Mouse (Mus musculus): Measurements from ENCODE around the gene Emx1.
"Not testable (repeated sequence)": the region's sequence is repeated elsewhere in the genome, so short reads cannot be mapped to it uniquely, and the experiment has no call there.

Emx1 gene
- long read RNA-seq, experiment 1 = 0 reads
- long read RNA-seq, experiment 2 = 0 reads

DNA sequence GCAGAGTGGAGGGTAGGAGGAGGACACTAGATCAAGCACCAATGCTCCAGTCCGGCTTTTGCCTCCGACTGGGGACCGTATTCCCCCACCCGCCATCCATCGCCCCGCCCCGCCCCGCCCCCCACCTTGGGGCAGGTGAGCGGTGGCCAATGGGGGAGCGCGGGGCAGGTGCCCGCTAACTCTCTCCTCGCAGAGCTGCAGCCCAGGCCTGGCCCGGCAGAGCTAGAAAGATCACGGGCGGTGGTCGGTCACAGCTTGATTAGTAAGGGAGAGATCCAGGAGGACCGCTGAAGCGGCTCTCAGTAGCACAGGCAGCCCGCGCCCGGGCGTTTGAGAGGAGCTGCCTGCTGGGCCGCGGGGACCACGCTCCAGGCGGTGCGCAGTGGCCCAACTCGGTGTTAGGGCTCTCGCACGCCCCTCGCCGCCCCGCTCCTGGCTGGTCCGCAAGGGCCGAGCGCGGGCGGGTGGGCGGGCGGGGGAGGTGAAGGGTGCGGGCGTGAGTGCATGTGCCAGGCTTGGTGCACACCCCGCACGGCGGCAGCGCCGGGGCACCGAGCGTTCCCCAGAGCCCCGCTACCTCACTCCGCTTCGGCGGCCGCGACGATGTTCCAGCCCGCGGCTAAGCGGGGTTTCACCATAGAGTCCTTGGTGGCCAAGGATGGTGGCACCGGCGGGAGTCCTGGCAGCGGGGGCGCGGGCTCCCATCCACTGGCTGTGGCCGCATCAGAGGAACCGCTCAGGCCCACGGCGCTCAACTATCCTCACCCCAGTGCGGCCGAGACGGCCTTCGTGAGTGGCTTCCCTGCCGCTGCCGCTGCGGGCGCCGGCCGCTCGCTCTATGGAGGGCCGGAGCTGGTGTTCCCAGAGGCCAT lies at the start of gene Emx1:
Emx1 (plus strand) TSS at position 99 of the 872 bp plus-strand sequence.
- intact Hi-C loops (cut with DNase I) = no loop called here

DNA sequence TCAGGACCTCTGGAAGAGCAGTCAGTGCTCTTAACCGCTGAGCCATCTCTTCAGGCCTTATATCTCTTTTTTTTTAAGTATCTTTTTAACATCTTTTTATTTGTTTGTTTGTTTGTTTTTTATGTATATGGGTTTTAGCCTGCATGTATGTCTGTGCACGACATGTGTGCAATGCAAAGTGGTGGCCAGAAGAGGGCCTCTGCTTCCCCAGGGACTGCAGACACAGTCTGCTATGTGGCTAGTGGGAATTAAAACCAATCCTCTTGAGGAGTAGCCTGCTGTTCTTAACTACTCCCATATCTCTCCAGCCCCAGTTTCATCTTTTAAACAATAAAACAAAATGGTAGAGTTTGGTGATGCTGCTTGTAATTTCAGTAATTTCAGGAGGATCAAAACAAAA lies 47.7 kb upstream of the Emx1 start:
- intact Hi-C loops (cut with DNase I) = no loop called here

DNA sequence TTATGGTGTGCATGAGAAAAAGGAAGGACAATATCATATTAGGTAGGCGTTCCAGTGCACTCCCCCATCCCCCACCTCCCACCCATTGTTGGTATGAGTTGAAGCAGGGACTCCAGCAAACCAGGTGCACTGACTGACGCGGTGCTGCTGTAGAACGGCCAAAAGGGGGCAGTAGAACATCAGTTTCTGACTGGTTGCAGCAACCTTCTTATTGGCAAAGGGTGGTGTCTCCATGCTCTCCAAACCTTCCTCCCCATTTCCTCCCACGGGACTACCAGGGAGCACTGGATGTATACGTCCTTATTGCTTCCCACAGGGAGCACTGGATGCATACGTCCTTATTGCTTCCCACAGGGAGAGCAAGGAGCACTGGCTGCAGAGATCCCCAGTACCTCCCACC lies 46.2 kb upstream of the Emx1 start:
- intact Hi-C loops (cut with DNase I) = not testable (repeated sequence)

DNA sequence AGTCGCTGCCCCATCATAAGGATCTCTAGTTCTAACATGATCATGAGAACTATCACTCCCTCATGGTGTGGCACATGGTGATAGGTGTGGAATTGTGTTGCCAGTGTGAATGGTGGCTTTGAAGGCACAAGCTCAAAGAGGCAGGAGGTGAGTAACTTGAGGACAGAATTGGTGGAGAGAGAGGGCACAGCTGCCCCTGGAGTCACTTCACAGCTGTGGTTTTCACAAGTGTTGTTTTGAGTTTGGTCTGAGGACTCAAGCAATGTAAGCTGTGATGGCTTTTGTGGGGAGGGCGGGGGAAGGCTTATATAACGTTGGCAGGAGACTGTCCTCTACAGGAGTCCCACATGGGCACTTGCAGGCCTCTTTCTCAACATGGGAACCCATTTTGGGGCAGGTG lies 42.8 kb upstream of the Emx1 start:
- intact Hi-C loops (cut with DNase I) = no loop called here

DNA sequence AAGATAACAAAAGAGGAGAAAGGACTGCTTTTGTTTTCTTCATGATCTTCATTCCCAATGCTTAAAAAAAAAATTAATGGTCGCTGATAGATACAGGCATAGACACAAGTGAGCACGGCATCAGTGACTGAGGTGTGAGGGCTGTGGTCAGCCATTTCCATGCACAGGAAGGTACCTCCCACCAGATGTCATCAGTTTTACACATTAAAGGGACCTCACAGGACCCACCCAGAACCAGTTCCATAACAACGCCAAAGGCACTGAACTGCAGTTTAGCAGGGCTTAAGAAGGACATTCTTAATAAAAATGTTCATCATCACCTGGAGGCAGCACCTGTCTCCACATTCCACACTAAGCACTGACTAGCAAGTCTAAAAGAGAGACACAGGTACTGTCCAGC lies 39.6 kb upstream of the Emx1 start:
- intact Hi-C loops (cut with DNase I) = no loop called here

DNA sequence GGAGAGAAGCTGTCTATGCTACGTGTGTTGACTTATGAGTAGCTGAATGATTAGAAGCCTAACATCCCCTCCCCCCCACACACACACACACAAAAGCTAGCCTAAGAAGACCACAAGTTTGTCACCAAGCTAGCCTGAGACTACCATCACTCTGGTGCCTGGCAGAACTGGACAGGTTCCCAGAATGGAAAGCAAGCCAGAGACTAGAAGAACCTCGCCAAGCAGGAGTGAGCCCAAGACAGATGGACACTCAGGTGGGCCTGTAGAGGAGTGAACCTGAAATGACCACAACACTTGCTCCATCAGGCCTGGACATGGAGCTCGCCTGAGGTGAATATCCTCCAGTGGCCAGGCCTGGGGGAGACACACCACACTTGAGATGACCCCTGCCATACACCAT lies 36.9 kb upstream of the Emx1 start:
- intact Hi-C loops (cut with DNase I) = no loop called here

DNA sequence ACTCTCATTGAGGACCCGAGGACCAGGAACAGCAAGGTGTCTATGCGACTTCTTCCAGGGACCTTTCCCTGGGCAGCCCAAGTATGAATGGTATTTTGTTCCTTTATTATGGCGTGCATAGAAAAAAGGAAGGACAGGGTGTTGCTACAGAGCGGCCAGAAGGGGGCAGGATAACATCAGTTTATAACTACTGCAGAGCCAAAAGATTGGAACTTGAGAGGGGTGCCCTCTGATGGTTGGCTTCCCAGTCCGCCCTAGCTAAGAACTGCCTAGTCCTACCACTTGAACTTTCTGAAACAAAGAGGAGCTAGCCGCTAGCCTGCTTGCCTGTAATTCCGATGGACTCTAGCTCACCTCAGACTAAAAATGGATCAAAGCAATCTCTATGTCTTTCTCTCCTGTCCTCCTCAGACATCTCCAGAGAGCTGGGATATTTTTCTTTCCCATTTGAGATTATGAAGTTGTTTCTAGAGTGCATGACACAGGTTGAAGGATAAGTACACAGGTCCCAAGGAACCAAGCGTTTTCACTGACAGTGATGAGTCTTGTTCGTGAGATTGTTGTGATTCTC lies 33.2 kb upstream of the Emx1 start:
- intact Hi-C loops (cut with DNase I) = no loop called here

DNA sequence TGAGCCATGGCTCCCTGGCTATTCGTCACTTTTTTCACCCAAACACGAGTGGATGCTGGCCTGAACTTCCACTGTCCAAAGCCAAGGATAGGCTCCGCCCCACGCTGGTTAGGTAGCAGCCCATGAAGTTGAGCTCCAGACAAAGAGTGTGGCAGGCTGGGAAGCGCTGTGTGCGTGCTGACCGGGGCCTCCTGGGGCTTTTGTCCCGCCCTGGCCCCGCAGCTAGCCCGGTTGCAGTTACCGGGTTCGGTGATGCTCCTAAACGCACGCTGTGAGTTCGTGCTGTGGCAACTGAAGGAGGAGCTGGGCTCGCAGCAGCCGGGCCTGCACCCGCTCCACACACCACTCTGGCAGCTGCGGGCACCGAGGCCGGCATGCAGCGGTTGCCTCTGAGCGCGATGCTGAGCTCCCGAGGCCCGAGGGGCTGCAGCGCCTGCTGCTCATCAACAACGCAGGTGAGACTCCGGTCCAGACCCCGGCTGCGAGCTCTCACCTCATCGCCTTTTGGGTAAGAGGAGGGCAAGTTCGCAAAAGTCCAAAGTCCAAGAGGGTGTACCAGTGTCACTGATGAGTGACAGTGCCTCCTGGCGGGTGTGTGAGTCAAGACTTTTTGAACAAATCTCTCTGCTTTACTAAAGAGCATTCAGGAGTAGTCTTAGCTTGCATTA lies 32.2 kb upstream of the Emx1 start:
- intact Hi-C loops (cut with DNase I) = no loop called here

DNA sequence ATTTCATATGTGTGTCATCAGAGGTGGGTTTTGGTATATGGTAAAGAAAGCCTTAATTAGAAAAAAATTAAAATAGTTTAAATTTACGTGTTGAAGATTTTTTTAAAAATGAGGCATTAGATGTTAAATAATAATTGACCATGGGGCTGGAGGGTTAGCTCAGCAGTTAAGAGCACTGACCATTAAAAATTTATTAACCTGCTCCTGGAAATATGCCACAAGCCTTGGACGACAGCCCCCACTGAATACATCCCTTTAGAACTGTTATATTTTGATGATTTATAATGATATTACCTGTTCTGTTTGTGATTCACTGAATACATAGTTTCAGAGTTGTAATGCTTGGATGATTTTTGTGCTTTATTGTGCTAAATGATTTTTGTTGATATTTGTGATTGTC lies 30.7 kb upstream of the Emx1 start:
- intact Hi-C loops (cut with DNase I) = not testable (repeated sequence)

DNA sequence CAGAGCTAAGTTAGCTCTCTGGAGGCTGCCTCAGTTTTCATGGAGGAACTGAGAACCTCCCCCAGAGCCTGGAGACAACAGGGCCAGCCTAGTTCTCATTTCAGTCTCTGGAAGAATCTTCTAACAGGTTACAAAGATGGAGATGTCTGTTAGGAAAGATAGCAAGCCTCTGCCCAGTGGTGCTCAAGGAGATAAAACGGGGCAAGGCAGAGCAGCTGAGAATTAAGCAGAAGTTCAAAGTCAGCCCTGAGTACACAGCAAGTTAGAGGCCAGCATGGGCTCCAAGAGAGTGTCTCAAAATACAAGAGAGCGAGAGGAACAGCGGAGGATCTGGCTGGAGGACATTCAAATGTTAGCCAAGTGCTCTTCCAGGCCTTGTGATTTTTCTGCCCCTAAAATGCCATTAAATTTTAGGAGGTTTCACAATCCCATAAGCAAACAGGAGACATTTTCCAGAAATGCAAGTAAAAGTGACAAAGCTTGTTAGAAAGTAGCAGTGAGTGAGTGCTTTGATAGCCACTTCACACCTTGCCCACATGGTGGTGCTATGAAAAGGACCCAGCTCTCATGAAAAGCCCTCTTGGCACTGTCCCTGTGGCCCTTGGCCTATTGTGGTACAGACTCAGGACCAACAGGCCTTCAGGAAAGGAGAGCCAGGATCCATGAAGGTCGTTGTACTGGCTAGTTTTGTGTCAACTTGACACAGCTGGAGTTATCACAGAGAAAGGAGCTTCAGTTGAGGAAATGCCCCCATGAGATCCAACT lies 29.0 kb upstream of the Emx1 start:
- intact Hi-C loops (cut with DNase I) = not testable (repeated sequence)

DNA sequence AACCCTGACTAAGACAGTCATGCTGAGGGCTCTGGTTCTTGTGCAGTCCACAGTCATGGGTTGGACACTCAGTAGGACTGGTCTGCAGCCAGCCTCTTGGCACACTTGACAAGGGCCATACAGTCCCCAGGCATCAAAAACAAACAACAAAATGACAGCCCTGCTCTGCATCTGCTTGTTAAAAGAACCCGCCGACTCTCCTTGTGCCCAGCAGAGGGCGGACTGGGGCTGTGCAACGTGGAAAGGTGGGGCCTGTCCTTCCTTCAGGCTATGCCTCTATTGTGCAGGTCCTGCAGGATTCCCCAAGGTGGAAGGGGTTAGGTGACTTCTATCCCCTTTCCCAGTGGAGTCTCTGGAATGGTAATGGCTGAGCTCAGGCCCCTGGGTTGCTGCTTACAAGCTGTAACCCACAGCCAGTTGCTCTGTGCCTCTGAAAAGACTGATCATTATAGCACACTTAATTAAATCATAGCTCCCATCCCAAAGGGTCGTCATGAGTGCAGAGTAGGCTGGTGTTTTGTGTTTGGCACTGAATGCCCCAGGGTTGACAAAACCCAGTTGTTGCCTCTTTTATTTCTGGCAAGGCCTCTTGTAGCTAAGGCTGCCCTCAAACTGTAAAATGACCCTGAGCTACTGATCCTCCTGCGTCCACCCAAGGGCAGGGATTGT lies 28.0 kb upstream of the Emx1 start:
- intact Hi-C loops (cut with DNase I) = not testable (repeated sequence)

DNA sequence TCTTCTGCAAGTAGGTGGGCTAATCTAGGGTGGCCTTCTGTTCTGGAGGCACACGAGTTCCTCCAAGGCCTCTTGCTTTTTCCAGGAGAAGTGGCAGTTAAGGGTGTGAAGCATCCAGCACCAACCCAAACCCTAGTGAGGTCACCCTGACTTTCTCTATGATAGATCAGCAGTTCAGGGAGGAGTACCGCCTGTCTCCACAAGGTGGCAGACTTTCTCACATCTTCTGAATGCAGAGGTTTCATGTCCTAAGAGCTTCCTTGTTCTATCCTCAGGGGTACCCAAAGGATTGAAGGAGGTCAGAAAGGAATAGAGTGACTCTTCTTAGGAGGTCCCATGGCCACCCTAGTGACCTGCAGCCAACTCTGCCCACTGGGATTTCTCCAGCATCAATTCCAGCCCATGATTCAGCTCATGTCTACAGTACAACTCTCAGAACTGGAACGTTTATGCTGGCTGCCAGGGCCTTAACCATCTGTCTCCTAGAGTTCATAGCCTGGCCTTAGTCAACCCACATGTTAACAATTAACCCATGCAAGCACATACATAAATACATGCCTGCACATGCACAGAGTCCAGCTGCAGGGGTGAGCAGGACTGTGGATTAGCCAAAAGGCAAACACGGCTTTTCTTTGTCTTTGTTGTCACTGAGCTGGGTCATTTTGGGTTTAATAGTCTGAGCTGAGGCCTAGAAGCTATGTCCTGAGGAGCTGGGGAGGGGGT lies 26.9 kb upstream of the Emx1 start:
- intact Hi-C loops (cut with DNase I) = loop anchor here (2.0 to 5.0 kb wide), 3 partner anchors 78 to 252 kb away; no protein-coding TSS in a partner anchor

DNA sequence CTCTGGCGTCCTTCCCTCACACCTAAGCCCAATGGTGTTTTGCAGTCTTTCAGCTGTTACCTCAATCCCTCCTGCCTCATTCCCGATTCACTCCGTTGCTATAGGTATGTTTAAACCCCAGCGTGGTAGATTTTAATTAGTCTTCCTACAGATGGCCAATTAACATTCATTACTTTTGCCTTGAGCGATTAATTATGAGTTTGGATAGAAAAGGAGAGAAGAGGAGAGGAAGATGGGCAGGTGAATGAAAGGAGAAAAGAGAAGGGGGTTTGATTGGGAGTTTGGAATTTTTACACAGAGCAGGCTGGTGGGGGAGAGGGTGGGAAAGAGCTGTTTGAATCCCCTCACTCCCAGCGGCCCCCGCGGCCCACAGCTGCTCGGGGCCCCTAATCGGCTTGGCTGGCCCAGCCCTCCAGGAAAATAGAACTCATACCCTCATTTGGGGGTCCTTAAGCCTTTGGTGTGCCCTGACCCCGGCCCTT lies 21.8 kb upstream of the Emx1 start:
- intact Hi-C loops (cut with DNase I) = no loop called here

DNA sequence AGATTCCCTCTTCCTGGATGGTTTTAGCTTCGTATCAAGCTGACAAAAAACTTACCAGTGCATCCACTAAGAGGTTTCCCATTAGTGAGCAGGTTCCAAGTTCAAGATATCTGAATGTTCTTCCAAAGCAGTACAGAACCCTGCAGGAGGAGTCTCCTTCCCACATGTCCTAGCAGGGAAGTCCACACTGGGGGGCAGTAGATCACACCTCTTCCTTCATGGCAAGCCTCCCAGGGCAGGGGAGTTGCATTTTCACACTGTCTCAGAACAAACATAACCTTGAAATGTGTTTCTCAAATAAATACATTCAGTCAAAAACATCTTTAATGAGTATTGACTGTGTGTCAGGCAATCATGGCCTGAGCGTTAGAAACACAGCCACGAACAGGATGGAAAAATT lies 7.7 kb upstream of the Emx1 start:
- intact Hi-C loops (cut with DNase I) = no loop called here

DNA sequence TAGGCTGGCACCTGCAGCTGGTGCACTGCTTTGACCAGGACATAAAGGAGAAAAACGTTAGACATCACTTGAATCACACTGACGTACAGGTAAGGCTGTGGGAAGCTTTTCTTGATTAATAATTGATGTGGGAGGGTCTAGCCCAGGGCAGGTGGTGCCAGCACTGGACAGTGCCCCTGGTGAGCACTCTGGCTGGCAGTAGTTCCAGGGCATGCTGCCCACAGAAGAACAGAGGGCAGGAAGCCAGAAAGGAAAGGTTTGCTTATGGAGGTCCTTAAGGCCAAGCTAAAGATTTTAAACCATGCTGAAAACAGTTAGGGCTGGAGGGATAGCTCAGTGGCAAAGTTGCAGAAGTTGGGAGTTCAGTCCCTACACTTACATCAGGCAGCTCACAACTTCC lies 7.2 kb upstream of the Emx1 start:
- intact Hi-C loops (cut with DNase I) = no loop called here

DNA sequence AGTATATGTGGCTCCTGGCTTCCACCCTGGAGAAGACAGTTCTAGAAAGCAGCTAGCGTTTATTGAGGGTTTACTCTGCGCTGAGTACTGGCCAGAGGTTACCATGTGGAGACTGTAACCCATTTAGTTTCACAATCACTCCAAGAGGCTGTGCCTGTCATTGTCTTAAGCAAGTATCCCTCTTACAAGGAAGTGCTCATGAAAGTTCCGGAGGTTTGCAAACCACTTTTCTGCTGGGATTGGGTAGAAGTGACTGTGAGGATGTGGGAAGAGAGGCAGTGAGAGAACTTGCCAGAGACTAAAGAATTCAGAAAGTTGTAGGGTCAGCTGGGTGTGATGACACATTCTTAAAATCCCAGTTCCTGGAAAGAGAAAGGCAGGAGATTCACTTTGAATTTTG lies 3.3 kb upstream of the Emx1 start:
- intact Hi-C loops (cut with DNase I) = no loop called here

DNA sequence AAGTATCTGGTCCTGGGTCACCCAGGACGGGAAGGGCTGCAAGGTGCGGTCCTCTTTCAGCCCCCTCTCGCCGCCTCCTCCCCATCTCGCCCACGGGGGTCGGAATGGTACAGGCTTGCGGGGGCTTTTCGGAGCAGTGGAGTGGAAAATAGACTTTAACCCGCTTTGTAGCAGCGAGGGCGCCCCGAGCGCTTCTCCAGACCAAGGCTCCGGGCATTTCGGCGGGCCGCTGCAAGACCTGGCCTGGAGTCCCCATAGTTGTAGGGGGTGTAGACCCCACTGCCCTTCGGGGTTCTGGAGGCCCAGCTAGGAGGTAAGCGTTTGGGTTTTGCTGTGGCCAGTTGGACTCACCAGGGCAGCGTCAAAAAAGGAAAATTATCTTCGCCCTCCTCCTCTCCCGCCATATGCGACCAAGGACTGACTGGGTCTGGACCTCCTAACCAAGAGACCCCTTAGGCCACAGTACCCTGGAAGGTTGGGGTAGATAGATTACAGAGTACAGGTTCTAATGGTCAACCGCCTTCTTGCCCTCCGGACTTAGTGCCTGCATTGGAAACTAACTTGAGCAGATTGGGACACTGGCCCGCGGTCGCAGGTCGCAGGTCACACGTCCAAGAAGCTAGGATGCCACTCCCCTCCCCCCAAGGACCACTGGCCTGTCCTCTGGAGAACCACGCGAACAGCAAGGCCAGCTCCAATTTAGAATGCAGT lies 1.1 kb upstream of the Emx1 start:
- intact Hi-C loops (cut with DNase I) = no loop called here

DNA sequence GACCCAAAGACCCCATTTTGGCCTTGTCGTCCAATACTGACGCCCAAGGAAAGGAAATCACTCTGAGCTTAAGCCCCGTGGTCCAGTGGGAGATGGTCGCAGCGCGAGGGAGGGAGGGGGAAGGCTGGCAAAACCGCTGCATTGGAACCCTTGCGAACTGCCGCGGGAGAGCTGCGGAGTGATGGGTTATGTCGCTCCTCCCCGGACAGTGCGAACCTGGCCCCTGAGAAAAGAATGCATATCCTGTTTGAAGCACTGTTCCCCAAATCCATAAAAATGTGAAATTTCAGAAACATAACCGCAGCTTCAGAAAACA lies 536 bp upstream of the Emx1 start:
- intact Hi-C loops (cut with DNase I) = no loop called here

DNA sequence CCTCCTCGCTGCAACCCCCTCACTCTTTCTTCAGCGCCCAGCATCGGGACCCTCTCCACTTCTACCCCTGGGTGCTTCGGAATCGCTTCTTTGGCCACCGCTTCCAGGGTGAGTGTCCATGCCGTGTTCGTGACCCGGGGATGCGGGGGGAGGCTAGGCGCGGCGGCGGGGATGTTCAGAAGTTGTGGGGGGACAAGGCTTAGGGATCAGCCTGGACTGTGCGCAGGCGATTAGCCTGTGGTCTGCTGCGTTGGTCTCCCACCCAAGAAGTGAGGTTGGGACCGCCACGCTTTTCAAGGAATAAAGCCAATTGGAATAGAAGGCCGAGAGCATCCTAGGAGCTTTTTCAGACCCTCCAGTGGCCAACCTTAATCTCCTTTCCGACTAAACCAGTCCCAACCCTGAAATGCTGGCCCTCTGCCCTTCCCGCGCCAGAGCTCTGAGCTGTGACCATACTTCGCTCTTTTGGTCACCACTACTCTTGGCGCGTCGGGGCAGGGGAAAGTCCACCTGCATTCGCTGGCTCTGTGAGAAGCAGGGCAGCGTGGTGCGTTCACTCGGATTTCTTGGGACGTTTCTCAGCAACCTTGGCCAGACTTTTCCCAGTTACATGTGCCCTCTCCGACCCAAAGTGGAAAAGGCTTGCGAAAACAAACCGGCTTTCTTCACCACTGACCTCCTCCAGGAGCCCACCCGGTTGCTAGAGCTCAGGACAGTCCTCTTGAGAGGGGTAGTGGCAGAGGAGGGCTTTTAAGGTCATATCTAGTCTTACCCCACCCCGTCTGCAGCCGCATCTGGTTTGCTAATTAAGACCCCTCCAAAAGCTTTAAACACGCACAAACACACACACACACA lies 1.2 kb downstream of the Emx1 start:
- intact Hi-C loops (cut with DNase I) = no loop called here

Measured in adrenal gland (tissue).